Mouse (Mus musculus) liver, postnatal 0 days (tissue): ENCODE results near the gene Pnrc1. TPM values are rescaled to one million over a fixed set of nuclear protein-coding genes. Genes with fewer than 3 reads are reported as not detected.

ENCODE experiments used
- ATAC-seq: fragments of 200-750 bp; cut with Nextera tagmentation; 2 replicates; pipeline ENCODE4 v1.8.0; 2017; ENCODE audit warnings: mild to moderate bottlenecking, moderate library complexity
- DNase-seq: peaks from one replicate; pipeline ENCODE4 v3.0.0-alpha.2; 2016
- H3K27ac ChIP-seq: fragments of 300-500 bp; sonication (generic); 2 replicates; pipeline ENCODE4 v1.5.1; 2014; ENCODE audit warnings: antibody characterized with exemption, moderate library complexity, mild to moderate bottlenecking, low read depth
- H3K27me3 ChIP-seq: fragments of 300-500 bp; sonication (generic); 2 replicates; pipeline ENCODE4 v1.6.1; 2014; ENCODE audit warnings: low read length, control low read depth, mixed read lengths; ENCODE audit not compliant: insufficient read depth
- H3K36me3 ChIP-seq: fragments of 300-500 bp; sonication (generic); replicated peaks from 2 replicates; pipeline ENCODE4 v1.6.1; 2014; ENCODE audit warnings: mild to moderate bottlenecking, control low read depth, low read length, moderate library complexity, mixed read lengths; ENCODE audit not compliant: insufficient read depth
- H3K4me1 ChIP-seq: fragments of 300-500 bp; sonication (generic); 2 replicates; pipeline ENCODE4 v1.6.1; 2014; ENCODE audit warnings: antibody characterized with exemption, mild to moderate bottlenecking, control low read depth; ENCODE audit not compliant: insufficient read depth
- H3K4me2 ChIP-seq: fragments of 300-500 bp; sonication (generic); 2 replicates; pipeline ENCODE4 v1.6.1; 2014; ENCODE audit warnings: low read depth, mild to moderate bottlenecking, low read length, moderate library complexity, mixed read lengths
- H3K4me3 ChIP-seq: fragments of 300-500 bp; sonication (generic); 2 replicates; pipeline ENCODE4 v1.5.1; 2014; ENCODE audit warnings: low read depth, low read length
- H3K9ac ChIP-seq: fragments of 300-500 bp; sonication (generic); replicated peaks from 2 replicates; pipeline ENCODE4 v1.6.1; 2014; ENCODE audit warnings: mild to moderate bottlenecking, moderate library complexity
- H3K9me3 ChIP-seq: fragments of 300-500 bp; sonication (generic); 2 replicates; pipeline ENCODE4 v1.6.1; 2016; ENCODE audit warnings: mild to moderate bottlenecking, control low read depth, low read length, mixed read lengths
- CTCF ChIP-seq: sonication (generic); IDR thresholded peaks from 2 replicates; pipeline ENCODE4 v1.5.1; 2016; ENCODE audit warnings: antibody characterized with exemption, low read depth
- EP300 ChIP-seq: IDR thresholded peaks from 2 replicates; pipeline ENCODE4 v1.6.1; 2016; ENCODE audit warnings: antibody characterized with exemption, low read depth, mild to moderate bottlenecking
- WGBS: fragments of 180-500 bp; shearing (Covaris S2); extraction: QIAGEN DNeasy Blood & Tissue Kit; methylation state at CpG from one replicate; pipeline ENCODE4 v1.1.7; 2014; ENCODE audit not compliant: insufficient replicate concordance; 5-methylcytosine and 5-hydroxymethylcytosine counted together
- polyA plus RNA-seq: library from polyadenylated mRNA; unstranded; fragments of >200 nt; fragmentation: Nextera tagmentation; extraction: Ambion mirVana; gene quantifications from 2 replicates; pipeline ENCODE4 v1.2.1, GENCODE M21; 2015

Gene Pnrc1
- polyA plus RNA-seq, 1 experiment from 2014 or later = 71.4 TPM

DNA sequence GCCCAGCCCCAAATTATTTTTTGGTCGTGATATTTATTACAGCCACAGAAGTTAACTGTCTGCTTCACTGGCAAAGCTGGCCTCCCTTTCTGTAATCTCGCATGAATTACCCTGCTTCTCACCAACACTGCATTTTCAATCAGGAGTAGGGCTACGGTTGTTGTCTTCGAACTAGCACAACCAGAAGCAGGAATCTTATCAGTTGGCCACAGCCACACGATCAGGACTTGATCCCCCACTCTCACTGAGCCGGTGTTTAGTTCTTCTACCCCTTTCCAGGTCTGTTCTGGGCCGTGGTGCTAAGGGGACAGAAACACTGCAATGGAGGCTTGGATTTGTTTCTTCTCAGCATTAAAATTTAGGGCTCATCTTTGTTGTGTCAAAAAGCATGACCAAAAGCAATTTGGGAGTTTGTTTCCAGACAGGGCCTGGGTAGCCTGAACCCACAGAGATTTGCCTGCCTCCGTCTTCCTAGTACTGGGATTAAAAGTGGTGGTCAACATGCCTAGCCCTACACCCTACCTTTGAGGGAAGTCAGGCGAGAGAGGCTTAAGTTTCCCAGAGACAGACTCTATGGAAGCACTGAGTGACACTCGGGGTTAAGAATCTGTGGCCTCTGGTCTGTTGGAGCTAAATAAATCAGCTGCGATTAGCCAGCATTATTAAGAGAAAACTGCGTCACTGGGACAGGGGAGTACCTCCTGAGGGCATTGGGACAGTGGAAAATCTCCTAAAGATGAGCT is 46.8 kb downstream of the Pnrc1 start:
- no peaks in the 10 kb centered on the region for H3K9me3 ChIP-seq
- 61% methylated on average over 12 of the region's 12 CpGs for WGBS
- 0 out of 2 replicates have a peak overlapping the region, but pooled peaks have one; percentile 2 for H3K9ac ChIP-seq
- no peak overlapping the region for H3K4me3 ChIP-seq
- 0 out of 2 replicates have a peak overlapping the region, but pooled peaks have one; percentile 5 for H3K27ac ChIP-seq
- H3K36me3 ChIP-seq = peaks cover 30% of the 10 kb centered on the region
- no peak overlapping the region for H3K4me2 ChIP-seq
- DNase-seq (no peak), ATAC-seq (no peak)
- TF ChIP-seq CTCF = no peak
- TF ChIP-seq EP300 = no peak
- peaks cover 11% of the 10 kb centered on the region for H3K4me1 ChIP-seq
- no peaks in the 10 kb centered on the region for H3K27me3 ChIP-seq

GRCm38 (mm10) chr4:33242536-33242935 is 47.4 kb downstream of the Pnrc1 start:
- TF ChIP-seq EP300 (no peak), CTCF (no peak)
- ATAC-seq = no peak
- Histone ChIP-seq H3K27me3 (no peaks in the 10 kb centered on the region), H3K9me3 (no peaks in the 10 kb centered on the region), H3K9ac (no peak overlapping the region), H3K4me2 (no peak overlapping the region), H3K4me1 (peaks cover 11% of the 10 kb centered on the region), H3K4me3 (no peak overlapping the region), H3K36me3 (peaks cover 30% of the 10 kb centered on the region), H3K27ac (0 out of 2 replicates have a peak overlapping the region, but pooled peaks have one; percentile 5)
- peak; percentile 53 for DNase-seq
- 44% methylated on average over 5 of the region's 5 CpGs for WGBS

DNA sequence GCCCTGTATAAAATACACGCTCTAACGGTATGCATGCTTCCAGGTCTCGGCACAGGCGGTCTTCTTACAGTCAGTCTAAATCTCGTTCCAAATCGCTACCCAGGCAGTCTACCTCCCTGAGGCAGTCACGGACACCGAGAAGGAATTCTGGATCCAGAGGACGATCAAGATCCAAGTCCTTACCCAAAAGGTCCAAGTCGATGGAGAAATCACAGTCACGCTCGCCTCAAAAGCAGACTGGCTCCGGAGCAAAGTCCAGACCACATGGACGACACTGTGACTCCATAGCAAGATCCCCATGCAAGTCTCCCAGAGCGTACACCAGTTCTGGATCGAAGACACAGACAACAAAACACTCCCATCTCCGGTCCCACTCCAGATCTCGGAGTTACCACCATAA is 59.1 kb downstream of the Pnrc1 start:
- H3K9ac ChIP-seq = no peak overlapping the region
- DNase-seq (no peak), ATAC-seq (no peak)
- H3K9me3 ChIP-seq = no peaks in the 10 kb centered on the region
- no peak overlapping the region for H3K27ac ChIP-seq
- WGBS = 75% methylated on average over 18 of the region's 18 CpGs
- TF ChIP-seq EP300 = no peak
- TF ChIP-seq CTCF = no peak
- H3K4me1 ChIP-seq = no peaks in the 10 kb centered on the region
- no peaks in the 10 kb centered on the region for H3K36me3 ChIP-seq
- H3K4me2 ChIP-seq = no peak overlapping the region
- H3K4me3 ChIP-seq = no peak overlapping the region
- H3K27me3 ChIP-seq = no peaks in the 10 kb centered on the region

DNA sequence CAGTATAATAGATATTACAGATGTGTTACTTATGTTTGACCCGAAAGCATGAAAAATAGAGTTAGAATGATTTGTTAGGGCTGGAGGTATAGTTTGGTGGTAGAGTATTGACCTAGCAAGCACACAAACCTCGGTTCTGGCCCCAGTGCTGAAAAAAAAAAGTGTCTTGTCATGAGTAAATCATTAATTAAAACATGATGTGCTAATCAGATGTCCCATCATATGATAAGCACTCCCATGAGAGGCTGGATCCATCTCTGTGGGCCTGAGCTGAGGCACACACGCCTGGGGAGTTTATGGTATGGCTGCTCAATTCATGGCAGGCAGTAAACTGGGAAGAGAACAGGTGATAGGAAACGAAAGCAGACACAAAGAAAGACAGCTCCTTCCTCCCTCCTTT is 60.3 kb downstream of the Pnrc1 start:
- no peaks in the 10 kb centered on the region for H3K9me3 ChIP-seq
- DNase-seq = no peak
- H3K4me1 ChIP-seq = no peaks in the 10 kb centered on the region
- H3K4me3 ChIP-seq = no peak overlapping the region
- H3K27me3 ChIP-seq = no peaks in the 10 kb centered on the region
- ATAC-seq = peak; percentile 56
- H3K36me3 ChIP-seq = no peaks in the 10 kb centered on the region
- no peak overlapping the region for H3K9ac ChIP-seq
- WGBS = 54% methylated on average over 4 of the region's 4 CpGs
- no peak overlapping the region for H3K4me2 ChIP-seq
- H3K27ac ChIP-seq = no peak overlapping the region
- TF ChIP-seq EP300 (no peak), CTCF (no peak)

- Histone ChIP-seq H3K27ac (no peak overlapping the region), H3K4me1 (no peaks in the 10 kb centered on the region), H3K36me3 (no peaks in the 10 kb centered on the region), H3K4me3 (no peak overlapping the region), H3K27me3 (no peaks in the 10 kb centered on the region), H3K9ac (no peak overlapping the region), H3K4me2 (no peak overlapping the region), H3K9me3 (no peaks in the 10 kb centered on the region)
- ATAC-seq (no peak), DNase-seq (no peak)
- whole genome bisulfite sequencing = 61% methylated on average over 7 of the region's 7 CpGs
- TF ChIP-seq CTCF (no peak), EP300 (no peak)
Observed at GRCm38 (mm10) chr4:33227164-33227563, 62.8 kb downstream of the Pnrc1 start.

- DNase-seq (no peak), ATAC-seq (peak; percentile 92)
- H3K27me3 ChIP-seq = no peaks in the 10 kb centered on the region
- 51% methylated on average over 7 of the region's 7 CpGs for WGBS
- no peak overlapping the region for H3K27ac ChIP-seq
- H3K9ac ChIP-seq = no peak overlapping the region
- no peak for TF ChIP-seq CTCF
- TF ChIP-seq EP300 = no peak
- no peaks in the 10 kb centered on the region for H3K36me3 ChIP-seq
- H3K9me3 ChIP-seq = no peaks in the 10 kb centered on the region
- H3K4me2 ChIP-seq = no peak overlapping the region
- no peak overlapping the region for H3K4me3 ChIP-seq
- H3K4me1 ChIP-seq = no peaks in the 10 kb centered on the region
Observed at GRCm38 (mm10) chr4:33224003-33224675, 65.8 kb downstream of the Pnrc1 start.
